Mouse (Mus musculus): Measurements from ENCODE around the gene Amdhd2. TPM values are rescaled to one million over a fixed set of nuclear protein-coding genes. Genes with fewer than 3 reads are reported as not detected.

Amdhd2 gene
- total and polyA plus RNA-seq, 3 experiments: 0.64 TPM; not detected in 2

- peak; percentile 31 for DNase-seq (ENCODE audit: extremely low read depth)
- no peaks in the 10 kb centered on the region for H3K9me3 ChIP-seq (replicated peaks; ENCODE audit: low read length)
- TF ChIP-seq BHLHE40 (IDR thresholded peaks at IDR 0.05; ENCODE audit: low read depth, low read length): peak; percentile 10; the same call in 1 of the 2 replicates
- TF ChIP-seq TCF12 (IDR thresholded peaks at IDR 0.05; ENCODE audit: low read depth, low read length): 0 out of 2 replicates have a peak, but pooled peaks have one; percentile 28
- TF ChIP-seq CHD2 (IDR thresholded peaks at IDR 0.05; ENCODE audit: low read length): no peak
- no peak for TF ChIP-seq ZNF384 (IDR thresholded peaks at IDR 0.05; ENCODE audit: low read depth, low read length)
- no peak for TF ChIP-seq CTCF (conservative IDR thresholded peaks at IDR 0.05 in 1 of 2, IDR thresholded peaks at IDR 0.05 in 1 of 2; ENCODE audit: low read depth in 2 of 2, low read length in 2 of 2)
- no peak for TF ChIP-seq RCOR1 (conservative IDR thresholded peaks at IDR 0.05; ENCODE audit: low read depth, low read length)
- TF ChIP-seq ZMIZ1 (IDR thresholded peaks at IDR 0.05; ENCODE audit: low read depth, low read length): no peak
- no peak for TF ChIP-seq CHD1 (IDR thresholded peaks at IDR 0.05; ENCODE audit: low read depth, low read length)
- no peak for TF ChIP-seq GABPA (IDR thresholded peaks at IDR 0.05; ENCODE audit: insufficient replicate concordance, low read depth, low read length)
- H3K4me3 ChIP-seq (replicated peaks in 1 of 3; ENCODE audit: low read depth in 2 of 3, low read length in 2 of 3, poor library complexity in 1 of 3): no peak overlapping the region
- H3K79me2 ChIP-seq (replicated peaks; ENCODE audit: control insufficient read depth, extremely low read depth, insufficient read depth, poor library complexity, severe bottlenecking): peaks cover 38% of the 10 kb centered on the region
- no peak overlapping the region for H3K9ac ChIP-seq (ENCODE audit: insufficient read depth, low read depth)
- H3K27me3 ChIP-seq (replicated peaks): no peaks in the 10 kb centered on the region
- in situ Hi-C loops (cut with MboI; ENCODE audit: low pct_ligation_motif_present, low pct_unique_long_range_greater_than_20kb, low sequenced_read_pairs) (no loop called here), dilution Hi-C loops (cut with MboI; ENCODE audit: extremely low pct_ligation_motif_present, extremely low pct_unique_long_range_greater_than_20kb, low sequenced_read_pairs) (no loop called here)
- H3K36me3 ChIP-seq (replicated peaks in 1 of 2; ENCODE audit: control insufficient read depth in 1 of 2, insufficient read depth in 1 of 2, low read length in 1 of 2): peaks cover 0 to 25% of the 10 kb centered on the region in 2 experiments
- H3K4me2 ChIP-seq (ENCODE audit: insufficient read depth, low read depth, poor library complexity, severe bottlenecking): no peak overlapping the region
- H3K27ac ChIP-seq (ENCODE audit: insufficient read depth, low read depth): no peak overlapping the region
- H3K4me1 ChIP-seq (ENCODE audit: control insufficient read depth in 1 of 2, insufficient read depth in 2 of 2): peaks cover 12 to 52% of the 10 kb centered on the region in 2 experiments
Observed at GRCm38 (mm10) chr17:24137226-24137880, 26.2 kb downstream of the Amdhd2 start.

- in situ Hi-C loops (cut with MboI; ENCODE audit: low pct_ligation_motif_present, low pct_unique_long_range_greater_than_20kb, low sequenced_read_pairs) (no loop called here), dilution Hi-C loops (cut with MboI; ENCODE audit: extremely low pct_ligation_motif_present, extremely low pct_unique_long_range_greater_than_20kb, low sequenced_read_pairs) (no loop called here)
- no peak overlapping the region for H3K27ac ChIP-seq (ENCODE audit: insufficient read depth, low read depth)
- no peak for DNase-seq (ENCODE audit: extremely low read depth)
- peaks cover 27% of the 10 kb centered on the region for H3K79me2 ChIP-seq (replicated peaks; ENCODE audit: control insufficient read depth, extremely low read depth, insufficient read depth, poor library complexity, severe bottlenecking)
- no peak overlapping the region for H3K4me2 ChIP-seq (ENCODE audit: insufficient read depth, low read depth, poor library complexity, severe bottlenecking)
- peaks cover under 1 to 44% of the 10 kb centered on the region in 2 experiments; a peak in 3 of 4 replicates for H3K4me1 ChIP-seq (ENCODE audit: control insufficient read depth in 1 of 2, insufficient read depth in 2 of 2)
- H3K27me3 ChIP-seq (replicated peaks): no peaks in the 10 kb centered on the region
- H3K9me3 ChIP-seq (replicated peaks; ENCODE audit: low read length): no peaks in the 10 kb centered on the region
- no peak overlapping the region for H3K4me3 ChIP-seq (replicated peaks in 1 of 3; ENCODE audit: low read depth in 2 of 3, low read length in 2 of 3, poor library complexity in 1 of 3)
- H3K9ac ChIP-seq (ENCODE audit: insufficient read depth, low read depth): no peak overlapping the region
- TF ChIP-seq TBP (conservative IDR thresholded peaks at IDR 0.05; ENCODE audit: low read depth, low read length) (no peak), UBTF (IDR thresholded peaks at IDR 0.05; ENCODE audit: low read depth, low read length) (no peak), ETS1 (conservative IDR thresholded peaks at IDR 0.05; ENCODE audit: low read depth, low read length) (no peak), SIN3A (IDR thresholded peaks at IDR 0.05; ENCODE audit: low read length) (no peak), MYC (IDR thresholded peaks at IDR 0.05; ENCODE audit: low read depth, low read length) (no peak)
- peaks cover 0 to 27% of the 10 kb centered on the region in 2 experiments for H3K36me3 ChIP-seq (replicated peaks in 1 of 2; ENCODE audit: control insufficient read depth in 1 of 2, insufficient read depth in 1 of 2, low read length in 1 of 2)
Observed at GRCm38 (mm10) chr17:24134062-24134461, 29.5 kb downstream of the Amdhd2 start.
